Mouse (Mus musculus) heart, embryonic 14.5 days (tissue): ENCODE results near the gene Vmn1r226. TPM values are rescaled to one million over a fixed set of nuclear protein-coding genes. Genes with fewer than 3 reads are reported as not detected.

Experiments
- ATAC-seq: fragments of 200-750 bp; cut with Nextera tagmentation; 2 replicates; pipeline ENCODE4 v1.8.0; 2017; ENCODE audit warnings: low read depth, moderate TSS enrichment; ENCODE audit not compliant: insufficient number of reproducible peaks, insufficient read depth, low FRiP score
- H3K27ac ChIP-seq, 2 experiments: fragments of 200-500 bp in 1 of 2; fragments of 300-500 bp in 1 of 2; sonication (generic) in 1 of 2; replicated peaks in 1 of 2; 2 replicates each; pipeline ENCODE4 v1.5.1; 2012 to 2014; ENCODE audit warnings: low read depth in 2 of 2, low read length in 2 of 2, control low read depth in 1 of 2, mild to moderate bottlenecking in 1 of 2, mixed read lengths in 1 of 2; ENCODE audit not compliant: control insufficient read depth in 1 of 2, insufficient read depth in 1 of 2
- H3K27me3 ChIP-seq: fragments of 300-500 bp; sonication (generic); 2 replicates; pipeline ENCODE4 v1.6.1; 2014; ENCODE audit warnings: mild to moderate bottlenecking, low read length, control low read depth; ENCODE audit not compliant: control insufficient read depth, insufficient read depth
- H3K36me3 ChIP-seq: fragments of 300-500 bp; sonication (generic); 2 replicates; pipeline ENCODE4 v1.6.1; 2014; ENCODE audit warnings: mild to moderate bottlenecking, control low read depth, low read length, mixed read lengths; ENCODE audit not compliant: control insufficient read depth, insufficient read depth
- H3K4me1 ChIP-seq, 2 experiments: fragments of 200-500 bp in 1 of 2; fragments of 300-500 bp in 1 of 2; sonication (generic) in 1 of 2; 2 replicates each; pipeline ENCODE4 v1.6.1; 2012 to 2014; ENCODE audit warnings: low read length in 2 of 2, control low read depth in 1 of 2, mixed read lengths in 1 of 2; ENCODE audit not compliant: control insufficient read depth in 2 of 2, insufficient read depth in 2 of 2
- H3K4me2 ChIP-seq: fragments of 300-500 bp; sonication (generic); 2 replicates; pipeline ENCODE4 v1.6.1; 2014; ENCODE audit warnings: mild to moderate bottlenecking, low read length
- H3K4me3 ChIP-seq, 2 experiments: fragments of 200-500 bp in 1 of 2; fragments of 300-500 bp in 1 of 2; sonication (generic) in 1 of 2; 2 replicates each; pipeline ENCODE4 v1.5.1; 2012 to 2014; ENCODE audit warnings: low read length in 2 of 2, mild to moderate bottlenecking in 2 of 2, control low read depth in 1 of 2, low read depth in 1 of 2, moderate library complexity in 1 of 2; ENCODE audit not compliant: control insufficient read depth in 1 of 2, insufficient read depth in 1 of 2
- H3K9ac ChIP-seq: fragments of 300-500 bp; sonication (generic); 2 replicates; pipeline ENCODE4 v1.6.1; 2014; ENCODE audit warnings: mild to moderate bottlenecking, low read length
- H3K9me3 ChIP-seq: fragments of 300-500 bp; sonication (generic); 2 replicates; pipeline ENCODE4 v1.6.1; 2016; ENCODE audit warnings: low read length, control low read depth; ENCODE audit not compliant: control insufficient read depth
- whole genome bisulfite sequencing: fragments of 180-500 bp; shearing (Covaris S2); extraction: QIAGEN DNeasy Blood & Tissue Kit; methylation state at CpG from one replicate; pipeline ENCODE4 v1.1.7; 2014; 5-methylcytosine and 5-hydroxymethylcytosine counted together
- polyA plus RNA-seq: library from polyadenylated mRNA; unstranded; fragments of >200 nt; fragmentation: Nextera tagmentation; extraction: Ambion mirVana; gene quantifications from 2 replicates; pipeline ENCODE4 v1.2.1, GENCODE M21; 2014

Gene Vmn1r226
- polyA plus RNA-seq, result not detected in 2 replicates

DNA sequence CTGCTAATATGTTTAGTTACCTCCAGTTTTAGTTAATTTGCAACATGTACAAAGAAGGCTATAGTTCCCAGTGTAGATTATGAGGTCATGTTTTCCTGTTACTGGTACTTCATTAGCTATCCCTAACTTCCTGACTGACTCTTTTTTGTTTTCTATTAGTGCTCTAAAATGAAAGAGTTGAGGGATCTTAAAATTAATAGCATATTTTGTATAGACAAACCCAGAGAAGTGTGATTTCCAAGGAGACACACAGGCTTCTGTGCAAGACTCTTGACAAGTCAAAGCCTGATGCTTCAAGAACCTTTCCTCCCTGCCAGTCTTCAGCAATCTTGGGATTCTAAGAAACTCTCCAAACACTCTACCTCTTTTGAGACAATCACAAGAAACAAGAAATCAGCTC lies at the start of gene Vmn1r226:
Gene Vmn1r226, plus strand, starts transcription at position 301 of the 400 bp plus-strand sequence.
- Histone ChIP-seq H3K9me3 (no peaks in the 10 kb centered on the region; the same call in 1 of the 2 replicates), H3K27ac (no peak within 1 kb of the TSS), H3K36me3 (no peaks in the 10 kb centered on the region), H3K4me1 (no peaks in the 10 kb centered on the region), H3K4me3 (no peak within 1 kb of the TSS), H3K9ac (no peak within 1 kb of the TSS), H3K4me2 (no peak within 1 kb of the TSS), H3K27me3 (no peaks in the 10 kb centered on the region)
- no peak for ATAC-seq

DNA sequence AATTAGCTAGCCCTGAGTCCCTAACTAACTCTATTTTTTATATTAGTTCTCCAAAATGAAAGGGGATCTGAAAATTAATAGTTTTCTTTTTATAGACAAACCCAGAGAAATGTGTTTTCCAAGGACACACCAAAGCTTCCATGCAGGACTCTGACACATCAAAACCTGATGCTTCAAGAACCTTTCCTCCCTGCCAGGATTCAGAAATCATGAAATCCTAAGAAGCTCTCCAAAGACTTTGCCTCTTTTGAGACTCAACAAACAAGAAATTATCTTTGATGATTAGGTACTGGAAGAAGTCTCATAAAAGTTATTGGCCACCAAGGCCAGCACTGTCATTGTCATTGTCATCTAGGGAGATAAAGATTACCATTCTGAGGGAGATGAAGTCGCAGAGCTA lies 46.9 kb downstream of the Vmn1r226 start, which contains the start of gene Vmn1r227:
Gene Vmn1r227, plus strand, starts transcription at position 301 of the 400 bp plus-strand sequence.
- no peaks in the 10 kb centered on the region for H3K36me3 ChIP-seq
- no peaks in the 10 kb centered on the region for H3K4me1 ChIP-seq
- WGBS, result 32% methylated on average over 1 of the region's 1 CpGs
- no peak within 1 kb of the TSS for H3K4me2 ChIP-seq
- no peak within 1 kb of the TSS for H3K27ac ChIP-seq
- no peak within 1 kb of the TSS for H3K4me3 ChIP-seq
- H3K27me3 ChIP-seq, result no peaks in the 10 kb centered on the region
- H3K9me3 ChIP-seq, result 0 out of 2 replicates have a peak, but pooled peaks cover 6% of the 10 kb centered on the region
- H3K9ac ChIP-seq, result no peak within 1 kb of the TSS
- no peak for ATAC-seq

Other genes starting within 250 kb of the Vmn1r226 start
- not detected in 2 replicates for gene Vmn2r108, start 201.5 kb upstream of the Vmn1r226 start, polyA plus RNA-seq
- not detected in 2 replicates for gene Vmn1r225, start 184.7 kb upstream of the Vmn1r226 start, polyA plus RNA-seq
- not detected in 2 replicates for gene Vmn2r109, start 118.1 kb upstream of the Vmn1r226 start, polyA plus RNA-seq
- gene Vmn2r110, start 86.4 kb upstream of the Vmn1r226 start, polyA plus RNA-seq, result not detected in 2 replicates
- not detected in 2 replicates for gene Fpr-rs3, start 58.0 kb upstream of the Vmn1r226 start, polyA plus RNA-seq
- not detected in 2 replicates for gene Vmn1r227, start 47.0 kb downstream of the Vmn1r226 start, polyA plus RNA-seq
- not detected in 2 replicates for gene Vmn1r228, start 103.3 kb downstream of the Vmn1r226 start, polyA plus RNA-seq
- gene Vmn1r229, start 128.7 kb downstream of the Vmn1r226 start, polyA plus RNA-seq, result not detected in 2 replicates
- not detected in 2 replicates for gene Vmn1r230, start 157.6 kb downstream of the Vmn1r226 start, polyA plus RNA-seq
- gene Vmn1r231, start 222.2 kb downstream of the Vmn1r226 start, polyA plus RNA-seq, result not detected in 2 replicates
- gene Vmn1r232, start 236.9 kb downstream of the Vmn1r226 start, polyA plus RNA-seq, result not detected in 2 replicates